Mouse (Mus musculus) limb, embryonic 14.5 days (tissue): ENCODE results near the gene Pym1. TPM values are rescaled to one million over a fixed set of nuclear protein-coding genes. Genes with fewer than 3 reads are reported as not detected.
A peak's percentile ranks its signal among the peaks of the same experiment; 100 is the strongest.

Experiments
- ATAC-seq: fragments of 200-750 bp; cut with Nextera tagmentation; 2 replicates; pipeline ENCODE4 v1.8.0; 2017; ENCODE audit warnings: low read depth, moderate number of reproducible peaks, moderate TSS enrichment; ENCODE audit not compliant: low FRiP score
- DNase-seq: peaks from one replicate; pipeline ENCODE4 v3.0.0-alpha.2; 2015; ENCODE audit warnings: low spot score
- H3K27ac ChIP-seq: fragments of 300-500 bp; sonication (generic); replicated peaks from 2 replicates; pipeline ENCODE4 v1.5.1; 2014; ENCODE audit warnings: low read depth, mild to moderate bottlenecking, low read length, moderate library complexity, mixed read lengths
- H3K27me3 ChIP-seq: fragments of 300-500 bp; sonication (generic); 2 replicates; pipeline ENCODE4 v1.6.1; 2014; ENCODE audit warnings: low read length, mixed read lengths; ENCODE audit not compliant: control insufficient read depth, insufficient read depth
- H3K36me3 ChIP-seq: fragments of 300-500 bp; sonication (generic); 2 replicates; pipeline ENCODE4 v1.6.1; 2014; ENCODE audit warnings: mild to moderate bottlenecking, low read length, moderate library complexity, mixed read lengths; ENCODE audit not compliant: control insufficient read depth, insufficient read depth
- H3K4me1 ChIP-seq: fragments of 300-500 bp; sonication (generic); 2 replicates; pipeline ENCODE4 v1.6.1; 2014; ENCODE audit warnings: antibody characterized with exemption, low read length, mixed read lengths; ENCODE audit not compliant: control insufficient read depth, insufficient read depth
- H3K4me2 ChIP-seq: fragments of 300-500 bp; sonication (generic); replicated peaks from 2 replicates; pipeline ENCODE4 v1.6.1; 2014; ENCODE audit warnings: low read depth, mild to moderate bottlenecking, low read length, moderate library complexity; ENCODE audit not compliant: severe bottlenecking
- H3K4me3 ChIP-seq: fragments of 300-500 bp; sonication (generic); replicated peaks from 2 replicates; pipeline ENCODE4 v1.5.1; 2014; ENCODE audit warnings: low read length
- H3K9ac ChIP-seq: fragments of 300-500 bp; sonication (generic); 2 replicates; pipeline ENCODE4 v1.6.1; 2014; ENCODE audit warnings: mild to moderate bottlenecking, low read depth, low read length, moderate library complexity; ENCODE audit not compliant: severe bottlenecking
- H3K9me3 ChIP-seq: fragments of 300-500 bp; sonication (generic); 2 replicates; pipeline ENCODE4 v1.6.1; 2016; ENCODE audit warnings: low read length; ENCODE audit not compliant: control insufficient read depth
- POLR2A ChIP-seq: fragments of 200-500 bp; IDR thresholded peaks from 2 replicates; pipeline ENCODE4 v1.8.0; 2012; ENCODE audit warnings: inconsistent platforms, mild to moderate bottlenecking, moderate library complexity, borderline replicate concordance; ENCODE audit not compliant: insufficient read depth, insufficient read length; ENCODE audit errors: extremely low read depth
- WGBS: fragments of 180-500 bp; shearing (Covaris S2); extraction: QIAGEN DNeasy Blood & Tissue Kit; methylation state at CpG from one replicate; pipeline ENCODE4 v1.1.7; 2014; 5-methylcytosine and 5-hydroxymethylcytosine counted together
- polyA plus RNA-seq, 2 experiments: library from polyadenylated mRNA; depleted of rRNA in 1 of 2; stranded (reverse) in 1 of 2; unstranded in 1 of 2; fragments of >200 nt; fragmentation: Nextera tagmentation in 1 of 2; extraction: Ambion mirVana in 1 of 2; gene quantifications; 2 replicates each; pipeline versions ENCODE4 v1.2.1 to v1.2.3; 2012 to 2014

Gene Pym1
- polyA plus RNA-seq, 2 experiments = 36.0 to 60.3 TPM

GRCm38 (mm10) chr10:128803361-128803760 is 55.7 kb downstream of the Pym1 start:
- peak overlapping the region; percentile 81 for H3K9ac ChIP-seq
- ATAC-seq (no peak), DNase-seq (no peak)
- H3K4me3 ChIP-seq = peak overlapping the region; percentile 86
- 16% methylated on average over 6 of the region's 6 CpGs for WGBS
- peaks cover 33% of the 10 kb centered on the region for H3K4me1 ChIP-seq
- peaks cover 46% of the 10 kb centered on the region for H3K36me3 ChIP-seq
- no peak for TF ChIP-seq POLR2A
- H3K4me2 ChIP-seq = peak overlapping the region; percentile 90
- no peaks in the 10 kb centered on the region for H3K27me3 ChIP-seq
- H3K9me3 ChIP-seq = no peaks in the 10 kb centered on the region
- H3K27ac ChIP-seq = peak overlapping the region; percentile 99

GRCm38 (mm10) chr10:128803771-128804270 is 56.1 kb downstream of the Pym1 start, which contains the start of gene Dnajc14:
Gene Dnajc14, plus strand, starts transcription at chr10:128804062.
- H3K4me2 ChIP-seq = peak within 1 kb of the TSS; percentile 90
- H3K27ac ChIP-seq = peak within 1 kb of the TSS; percentile 99
- H3K27me3 ChIP-seq = no peaks in the 10 kb centered on the region
- H3K4me3 ChIP-seq = peak within 1 kb of the TSS; percentile 86
- ATAC-seq = no peak; the same call in 1 of the 2 replicates
- H3K9me3 ChIP-seq = no peaks in the 10 kb centered on the region
- peaks cover 47% of the 10 kb centered on the region for H3K36me3 ChIP-seq
- under 1% methylated on average over 14 of the region's 14 CpGs for WGBS
- peaks cover 37% of the 10 kb centered on the region for H3K4me1 ChIP-seq
- TF ChIP-seq POLR2A = no peak
- peak within 1 kb of the TSS; percentile 81 for H3K9ac ChIP-seq
- peak; percentile 34 for DNase-seq

- no peaks in the 10 kb centered on the region for H3K27me3 ChIP-seq
- WGBS = 0% methylated on average over 26 of the region's 28 CpGs
- no peaks in the 10 kb centered on the region for H3K9me3 ChIP-seq
- H3K9ac ChIP-seq = peak within 1 kb of the TSS; percentile 81
- ATAC-seq = peak; percentile 62
- DNase-seq = peak; percentile 79
- H3K4me3 ChIP-seq = peak within 1 kb of the TSS; percentile 86
- H3K36me3 ChIP-seq = peaks cover 52% of the 10 kb centered on the region
- peak within 1 kb of the TSS; percentile 99 for H3K27ac ChIP-seq
- H3K4me2 ChIP-seq = peak within 1 kb of the TSS; percentile 90
- TF ChIP-seq POLR2A = peak; percentile 36; the same call in 1 of the 2 replicates
- peaks cover 40% of the 10 kb centered on the region for H3K4me1 ChIP-seq
Measured at GRCm38 (mm10) chr10:128804271-128805091, 56.8 kb downstream of the Pym1 start, which contains the start of gene Tmem198b. Gene Tmem198b, minus strand, starts transcription at chr10:128804370.

GRCm38 (mm10) chr10:128805092-128806000 is 57.7 kb downstream of the Pym1 start:
- peak; percentile 94 for ATAC-seq
- H3K27me3 ChIP-seq = no peaks in the 10 kb centered on the region
- H3K4me2 ChIP-seq = peak overlapping the region; percentile 90
- TF ChIP-seq POLR2A = peak; percentile 71; the same call in 1 of the 2 replicates
- H3K4me1 ChIP-seq = peaks cover 42% of the 10 kb centered on the region
- DNase-seq = peak; percentile 96
- H3K9ac ChIP-seq = peak overlapping the region; percentile 81
- peaks cover 50% of the 10 kb centered on the region for H3K36me3 ChIP-seq
- H3K27ac ChIP-seq = peak overlapping the region; percentile 99
- WGBS = under 1% methylated on average over 60 of the region's 70 CpGs
- peak overlapping the region; percentile 86 for H3K4me3 ChIP-seq
- no peaks in the 10 kb centered on the region for H3K9me3 ChIP-seq

GRCm38 (mm10) chr10:128806086-128806485 is 58.4 kb downstream of the Pym1 start:
- Histone ChIP-seq H3K9me3 (no peaks in the 10 kb centered on the region), H3K4me3 (peak overlapping the region; percentile 86), H3K27me3 (no peaks in the 10 kb centered on the region), H3K27ac (peak overlapping the region; percentile 99; the same call in 1 of the 2 replicates), H3K36me3 (peaks cover 43% of the 10 kb centered on the region), H3K4me2 (peak overlapping the region; percentile 75), H3K9ac (peak overlapping the region; percentile 81), H3K4me1 (peaks cover 42% of the 10 kb centered on the region)
- WGBS = 49% methylated on average over 6 of the region's 6 CpGs
- ATAC-seq (no peak), DNase-seq (no peak)
- no peak for TF ChIP-seq POLR2A
